Mouse (Mus musculus): Measurements from ENCODE around the gene Arhgap30. TPM values are rescaled to one million over a fixed set of nuclear protein-coding genes. Genes with fewer than 3 reads are reported as not detected.

Gene Arhgap30
- polyA plus RNA-seq, 1 experiment from 2014 or later, result 1.5 TPM

- Histone ChIP-seq H3K9ac (peak overlapping the region; percentile 66), H3K9me3 (no peaks in the 10 kb centered on the region), H3K27me3 (peaks cover 42% of the 10 kb centered on the region), H3K36me3 (no peaks in the 10 kb centered on the region), H3K27ac (no peak overlapping the region), H3K4me1 (peaks cover 31% of the 10 kb centered on the region), H3K4me3 (peak overlapping the region; percentile 52), H3K4me2 (replicated peaks) (peak overlapping the region; percentile 73)
- ATAC-seq (ENCODE audit: low FRiP score, low read depth), result no peak
- 4% methylated on average over 18 of the region's 18 CpGs for WGBS
Measured at GRCm38 (mm10) chr1:171438014-171438670, 49.4 kb downstream of the Arhgap30 start.

DNA sequence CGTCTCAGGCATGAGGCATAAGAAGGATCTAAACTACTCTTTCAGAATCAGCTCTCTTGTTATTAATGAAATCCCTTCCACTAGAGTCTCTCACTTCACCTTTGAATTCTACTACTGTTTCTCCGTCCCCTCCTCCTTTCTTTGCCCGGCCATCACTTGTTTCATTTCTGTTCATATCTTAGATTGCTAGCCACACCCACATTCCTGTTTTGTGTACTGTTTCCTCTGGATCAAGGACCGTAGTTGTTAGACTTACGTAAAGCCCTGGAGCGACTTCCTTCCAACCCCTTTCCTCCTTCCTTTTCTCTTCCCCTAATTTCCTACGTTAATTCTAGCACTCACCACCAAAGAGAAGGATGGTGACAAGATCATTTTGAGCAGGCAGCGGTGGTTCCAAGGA is 50.3 kb downstream of the Arhgap30 start:
- peak overlapping the region; percentile 73 for H3K4me2 ChIP-seq (replicated peaks)
- H3K9ac ChIP-seq, result no peak overlapping the region; the same call in 1 of the 2 replicates
- no peaks in the 10 kb centered on the region for H3K36me3 ChIP-seq
- H3K4me3 ChIP-seq, result peak overlapping the region; percentile 52
- peaks cover 31% of the 10 kb centered on the region for H3K4me1 ChIP-seq
- H3K9me3 ChIP-seq, result peaks cover 6% of the 10 kb centered on the region
- WGBS, result 29% methylated on average over 8 of the region's 8 CpGs
- no peak for ATAC-seq (ENCODE audit: low FRiP score, low read depth)
- peaks cover 42% of the 10 kb centered on the region for H3K27me3 ChIP-seq
- no peak overlapping the region for H3K27ac ChIP-seq

- Histone ChIP-seq H3K27ac (peak overlapping the region; percentile 44; the same call in 1 of the 2 replicates), H3K36me3 (no peaks in the 10 kb centered on the region), H3K4me2 (replicated peaks) (peak overlapping the region; percentile 73), H3K9me3 (peaks cover 6% of the 10 kb centered on the region), H3K9ac (no peak overlapping the region), H3K4me3 (peak overlapping the region; percentile 52), H3K4me1 (peaks cover 30% of the 10 kb centered on the region), H3K27me3 (peaks cover 41% of the 10 kb centered on the region)
- WGBS, result 23% methylated on average over 9 of the region's 9 CpGs
- 0 out of 2 replicates have a peak, but pooled peaks have one; percentile 12 for ATAC-seq (ENCODE audit: low FRiP score, low read depth)
Measured at GRCm38 (mm10) chr1:171440025-171440725, 51.4 kb downstream of the Arhgap30 start.

DNA sequence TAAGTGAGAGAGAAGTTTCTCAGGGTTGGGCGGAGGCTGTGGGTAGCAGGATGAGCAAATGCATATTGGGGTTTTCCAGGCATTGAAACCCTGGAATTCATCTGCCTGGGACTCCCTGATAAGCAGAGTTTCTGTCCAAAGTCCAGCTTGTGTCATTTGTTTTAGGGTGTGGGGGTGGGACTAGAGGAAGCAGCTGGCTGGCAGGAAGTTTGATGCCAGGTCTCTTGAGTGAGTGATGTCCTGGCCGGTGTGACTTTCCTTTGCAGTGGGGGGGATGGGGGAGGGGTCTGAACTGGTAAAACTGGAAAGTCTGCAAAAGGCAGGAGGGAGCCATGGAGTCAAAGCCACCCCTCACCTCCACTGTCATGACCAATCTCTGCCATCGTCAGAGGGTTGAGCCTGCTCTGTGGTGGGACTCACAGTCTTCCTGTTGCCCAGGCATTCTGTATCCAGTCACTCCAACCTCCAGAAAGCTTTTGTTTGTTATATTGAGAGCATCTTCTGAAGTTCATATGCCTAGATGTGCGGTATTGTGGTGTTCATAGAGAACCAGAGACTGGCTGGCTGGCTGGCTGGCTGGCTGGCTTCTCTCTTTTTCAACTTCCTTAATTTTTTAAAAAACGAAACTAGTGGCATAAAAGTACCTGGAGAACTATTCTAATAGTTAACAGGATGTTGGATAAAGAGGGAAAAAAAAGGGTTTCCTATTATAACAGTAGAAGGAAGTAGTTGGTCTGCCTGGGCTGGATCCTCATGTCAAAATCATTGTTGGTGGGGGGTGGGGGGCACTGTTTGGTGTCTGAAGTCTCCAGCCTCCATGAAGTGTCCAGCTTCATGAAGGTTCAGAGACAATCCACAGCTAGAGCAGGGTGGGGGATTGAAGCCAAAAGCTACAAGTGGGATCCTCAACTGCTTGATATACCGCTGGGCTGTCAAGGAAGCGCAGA is 53.0 kb downstream of the Arhgap30 start:
- Histone ChIP-seq H3K4me2 (replicated peaks) (peak overlapping the region; percentile 23), H3K27ac (0 out of 2 replicates have a peak overlapping the region, but pooled peaks have one; percentile 44), H3K4me1 (peaks cover 23% of the 10 kb centered on the region), H3K27me3 (peaks cover 30% of the 10 kb centered on the region), H3K4me3 (no peak overlapping the region), H3K36me3 (no peaks in the 10 kb centered on the region), H3K9me3 (peaks cover 6% of the 10 kb centered on the region), H3K9ac (no peak overlapping the region)
- no peak for ATAC-seq (ENCODE audit: low FRiP score, low read depth)
- WGBS, result 51% methylated on average over 7 of the region's 7 CpGs

DNA sequence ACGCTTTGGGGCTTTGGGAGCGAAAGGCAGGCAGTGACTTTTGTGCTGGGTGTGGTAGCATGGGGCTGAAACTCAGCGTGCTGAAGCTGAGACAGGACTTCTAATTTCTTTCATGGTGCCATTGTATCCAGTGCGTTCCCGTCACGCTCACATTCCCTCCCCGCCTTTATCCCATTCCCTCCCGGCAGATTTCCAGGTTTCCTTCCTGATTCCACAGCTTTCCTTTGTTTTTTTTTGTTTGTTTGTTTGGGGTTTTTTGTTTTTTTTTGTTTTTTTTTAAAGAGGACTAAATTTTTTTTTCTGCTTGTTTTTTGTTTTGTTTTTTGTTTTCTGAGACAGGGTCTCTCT is 53.6 kb downstream of the Arhgap30 start:
- no peak overlapping the region for H3K9ac ChIP-seq
- H3K36me3 ChIP-seq, result no peaks in the 10 kb centered on the region
- WGBS, result 79% methylated on average over 8 of the region's 8 CpGs
- H3K4me2 ChIP-seq (replicated peaks), result peak overlapping the region; percentile 23; the same call in 1 of the 2 replicates
- peaks cover 22% of the 10 kb centered on the region for H3K4me1 ChIP-seq
- H3K27ac ChIP-seq, result 0 out of 2 replicates have a peak overlapping the region, but pooled peaks have one; percentile 44
- peaks cover 24% of the 10 kb centered on the region for H3K27me3 ChIP-seq
- no peak for ATAC-seq (ENCODE audit: low FRiP score, low read depth)
- H3K9me3 ChIP-seq, result peaks cover 6% of the 10 kb centered on the region
- no peak overlapping the region for H3K4me3 ChIP-seq

DNA sequence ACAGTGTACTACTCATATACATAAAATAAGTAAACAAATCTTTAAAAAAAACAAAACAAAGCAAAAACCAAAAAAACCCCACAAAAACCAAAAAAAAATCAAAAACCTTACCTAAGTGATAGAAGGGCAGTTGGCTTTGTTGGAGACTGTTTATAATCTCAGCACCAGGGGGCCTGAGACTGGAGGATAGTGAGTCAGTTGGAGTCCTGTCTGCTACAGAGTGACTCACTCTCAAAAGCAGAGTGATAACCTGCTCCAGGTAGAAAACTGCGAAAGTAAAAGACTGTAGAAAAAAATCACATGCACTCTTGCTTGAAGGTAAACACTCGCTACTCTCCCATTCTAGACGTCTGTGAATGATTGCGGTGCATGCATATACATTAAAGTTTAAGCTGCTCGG is 56.3 kb downstream of the Arhgap30 start:
- no peaks in the 10 kb centered on the region for H3K36me3 ChIP-seq
- ATAC-seq (ENCODE audit: low FRiP score, low read depth), result no peak
- H3K4me2 ChIP-seq (replicated peaks), result no peak overlapping the region

DNA sequence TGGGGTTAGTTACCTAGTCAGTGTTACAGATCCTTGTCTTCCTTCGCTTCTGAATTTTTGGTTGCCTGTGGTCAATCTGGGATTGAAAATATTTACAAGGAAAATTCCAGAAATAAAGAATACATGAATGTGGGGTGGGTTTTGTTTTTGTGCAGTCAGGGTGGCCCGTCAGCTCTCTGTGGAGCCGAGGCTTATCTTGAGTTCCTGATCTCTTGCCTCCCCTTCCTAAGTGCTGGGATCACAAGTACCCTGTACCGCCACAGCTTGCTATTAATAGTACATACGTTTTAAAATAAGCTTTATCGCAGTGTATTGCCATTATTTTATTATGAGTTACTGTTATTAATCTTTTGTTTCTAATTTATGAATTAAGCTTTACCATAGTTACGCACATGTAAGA is 58.1 kb downstream of the Arhgap30 start:
- no peak for ATAC-seq (ENCODE audit: low FRiP score, low read depth)
- Histone ChIP-seq H3K9ac (no peak overlapping the region), H3K27me3 (no peaks in the 10 kb centered on the region), H3K4me3 (no peak overlapping the region), H3K36me3 (no peaks in the 10 kb centered on the region), H3K4me2 (replicated peaks) (no peak overlapping the region), H3K4me1 (peaks cover 3% of the 10 kb centered on the region; the same call in 1 of the 2 replicates), H3K27ac (no peak overlapping the region), H3K9me3 (peaks cover 6% of the 10 kb centered on the region)
- 63% methylated on average over 7 of the region's 7 CpGs for WGBS

More for the DNA sequence above, 56.3 kb downstream of the Arhgap30 start:
- peaks cover 6% of the 10 kb centered on the region for H3K9me3 ChIP-seq
- H3K4me1 ChIP-seq, result peaks cover 7% of the 10 kb centered on the region
- H3K27ac ChIP-seq, result no peak overlapping the region
- WGBS, result 87% methylated on average over 5 of the region's 5 CpGs
- no peak overlapping the region for H3K9ac ChIP-seq
- no peak overlapping the region for H3K4me3 ChIP-seq
- no peaks in the 10 kb centered on the region; the same call in 1 of the 2 replicates for H3K27me3 ChIP-seq

GRCm38 (mm10) chr1:171447692-171448091 is 58.9 kb downstream of the Arhgap30 start:
- no peak overlapping the region for H3K4me3 ChIP-seq
- H3K9ac ChIP-seq, result no peak overlapping the region
- peaks cover 3% of the 10 kb centered on the region; the same call in 1 of the 2 replicates for H3K4me1 ChIP-seq
- H3K36me3 ChIP-seq, result no peaks in the 10 kb centered on the region
- no peak overlapping the region for H3K27ac ChIP-seq
- no peaks in the 10 kb centered on the region for H3K27me3 ChIP-seq
- WGBS, result 69% methylated on average over 10 of the region's 10 CpGs
- ATAC-seq (ENCODE audit: low FRiP score, low read depth), result no peak
- peaks cover 6% of the 10 kb centered on the region for H3K9me3 ChIP-seq
- H3K4me2 ChIP-seq (replicated peaks), result no peak overlapping the region

DNA sequence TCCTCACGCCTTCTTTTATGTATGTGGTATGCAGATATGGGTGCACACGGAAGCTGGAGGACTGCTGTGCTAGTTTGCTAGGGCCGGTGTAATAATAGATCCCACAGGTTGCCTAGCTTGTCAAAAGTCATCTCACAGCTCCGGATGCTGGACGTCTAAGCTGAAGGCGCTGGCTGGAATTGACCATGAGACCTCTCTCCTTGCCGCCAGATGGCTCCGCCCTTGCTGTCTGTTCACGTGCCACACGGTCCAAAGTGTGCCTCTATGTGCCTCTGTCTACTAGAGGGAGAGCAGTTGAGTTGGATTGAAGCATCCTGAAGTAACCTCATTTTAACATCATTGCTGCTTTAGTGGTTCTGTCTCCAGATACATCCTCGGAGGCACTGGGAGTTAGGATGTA is 61.3 kb downstream of the Arhgap30 start:
- H3K27me3 ChIP-seq, result no peaks in the 10 kb centered on the region
- H3K4me3 ChIP-seq, result no peak overlapping the region
- H3K36me3 ChIP-seq, result no peaks in the 10 kb centered on the region
- H3K4me2 ChIP-seq (replicated peaks), result no peak overlapping the region
- H3K4me1 ChIP-seq, result peaks cover 3% of the 10 kb centered on the region; the same call in 1 of the 2 replicates
- no peak for ATAC-seq (ENCODE audit: low FRiP score, low read depth)
- no peaks in the 10 kb centered on the region for H3K9me3 ChIP-seq
- H3K9ac ChIP-seq, result no peak overlapping the region
- no peak overlapping the region for H3K27ac ChIP-seq
- WGBS, result 85% methylated on average over 11 of the region's 11 CpGs

DNA sequence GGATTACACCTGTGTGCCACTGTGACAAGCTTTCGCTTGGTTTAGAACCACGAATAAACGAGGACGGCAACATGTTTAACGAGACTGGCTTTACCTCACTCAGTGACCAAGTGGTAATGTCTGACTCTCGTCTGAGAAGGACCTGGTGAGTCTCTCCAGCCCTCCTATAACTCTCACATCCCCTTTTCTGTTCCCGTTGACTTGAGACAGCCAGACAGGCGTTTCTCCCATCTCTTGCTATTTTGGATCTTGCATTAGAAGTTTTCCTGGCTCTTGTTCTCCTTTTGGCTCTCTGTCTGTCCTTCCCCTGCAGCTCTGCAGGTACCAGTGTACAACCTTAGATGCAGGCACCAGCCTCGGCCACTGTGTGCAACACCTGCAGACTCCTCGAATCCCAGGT is 62.2 kb downstream of the Arhgap30 start:
- Histone ChIP-seq H3K27me3 (no peaks in the 10 kb centered on the region), H3K9me3 (no peaks in the 10 kb centered on the region), H3K27ac (no peak overlapping the region), H3K4me2 (replicated peaks) (no peak overlapping the region), H3K9ac (no peak overlapping the region), H3K4me1 (peaks cover 3% of the 10 kb centered on the region; the same call in 1 of the 2 replicates), H3K36me3 (no peaks in the 10 kb centered on the region), H3K4me3 (no peak overlapping the region)
- no peak for ATAC-seq (ENCODE audit: low FRiP score, low read depth)
- WGBS, result 82% methylated on average over 10 of the region's 10 CpGs

- no peaks in the 10 kb centered on the region for H3K27me3 ChIP-seq
- H3K27ac ChIP-seq, result no peak overlapping the region
- WGBS, result 64% methylated on average over 5 of the region's 5 CpGs
- no peaks in the 10 kb centered on the region for H3K36me3 ChIP-seq
- H3K4me1 ChIP-seq, result peaks cover 2% of the 10 kb centered on the region; the same call in 1 of the 2 replicates
- no peak for ATAC-seq (ENCODE audit: low FRiP score, low read depth)
- no peak overlapping the region for H3K4me3 ChIP-seq
- H3K9ac ChIP-seq, result no peak overlapping the region
- no peaks in the 10 kb centered on the region for H3K9me3 ChIP-seq
- no peak overlapping the region for H3K4me2 ChIP-seq (replicated peaks)
Measured at GRCm38 (mm10) chr1:171452522-171452921, 63.8 kb downstream of the Arhgap30 start.

Measured in limb, embryonic 13.5 days (tissue).